Mouse (Mus musculus): ENCODE data around the gene Crlf1. TPM values are rescaled to one million over a fixed set of nuclear protein-coding genes. Genes with fewer than 3 reads are reported as not detected.

The Crlf1 gene
- total RNA-seq, 2 experiments from 2014 or later: 0.39 to 0.62 TPM

- peak in 1 of 2 experiments; percentile 28 for DNase-seq
- intact Hi-C loops (cut with DNase I): no loop called here
These were observed 47.6 kb downstream of the Crlf1 start for GRCm38 (mm10) chr8:70540507-70541071.

- DNase-seq: no peak
- intact Hi-C loops (cut with DNase I): no loop called here
These were observed 48.1 kb downstream of the Crlf1 start for GRCm38 (mm10) chr8:70541081-70541480.

GRCm38 (mm10) chr8:70544200-70544687 is 51.3 kb downstream of the Crlf1 start:
- intact Hi-C loops (cut with DNase I): no loop called here
- peak; percentile 38 to 51 for DNase-seq

- intact Hi-C loops (cut with DNase I): loop anchor here (5.0 kb wide), 1 partner anchor 41 kb away; no protein-coding TSS in a partner anchor
- no peak for DNase-seq
These were observed 53.5 kb downstream of the Crlf1 start for GRCm38 (mm10) chr8:70546412-70546811.

GRCm38 (mm10) chr8:70547762-70548161 is 54.8 kb downstream of the Crlf1 start:
- intact Hi-C loops (cut with DNase I): loop anchor here (5.0 kb wide), 1 partner anchor 40 kb away; no protein-coding TSS in a partner anchor
- no peak for DNase-seq

- intact Hi-C loops (cut with DNase I): loop anchor here (5.0 kb wide), 1 partner anchor 38 kb away; no protein-coding TSS in a partner anchor
These were observed 56.6 kb downstream of the Crlf1 start for GRCm38 (mm10) chr8:70549412-70550184.

GRCm38 (mm10) chr8:70551558-70552161 is 58.7 kb downstream of the Crlf1 start:
- DNase-seq: peak; percentile 31 to 54
- intact Hi-C loops (cut with DNase I): no loop called here

More at GRCm38 (mm10) chr8:70549412-70550184, 56.6 kb downstream of the Crlf1 start:
- DNase-seq: no peak

GRCm38 (mm10) chr8:70552836-70553235 is 59.9 kb downstream of the Crlf1 start:
- DNase-seq: no peak
- intact Hi-C loops (cut with DNase I): no loop called here

Other genes with a start within 250 kb of the Crlf1 start
- 10 to 100 TPM in 1 of 2 experiments, 1 to 10 TPM in 1; 8.5 to 10.5 TPM for gene Homer3, start 210.3 kb upstream of the Crlf1 start, total RNA-seq (2021)
- gene Ddx49, start 190.7 kb upstream of the Crlf1 start, total RNA-seq (2021): 10 to 100 TPM; 25.8 to 34.5 TPM
- 100 to 1,000 TPM; 157 TPM for gene Cope, start 190.6 kb upstream of the Crlf1 start, total RNA-seq (2021)
- under 1 TPM; 0.33 to 0.64 TPM for gene Cers1, start 177.4 kb upstream of the Crlf1 start, total RNA-seq (2021)
- gene Gdf1, start 163.3 kb upstream of the Crlf1 start, total RNA-seq (2021): not detected
- gene Upf1, start 139.9 kb upstream of the Crlf1 start, total RNA-seq (2021): 10 to 100 TPM; 45.4 to 46.0 TPM
- gene Comp, start 119.6 kb upstream of the Crlf1 start, total RNA-seq (2021): 1 to 10 TPM; 4.3 to 5.6 TPM
- gene Crtc1, start 53.6 kb upstream of the Crlf1 start, total RNA-seq (2021): 1 to 10 TPM; 8.2 to 9.8 TPM
- 1 to 10 TPM; 8.1 to 9.4 TPM for gene Klhl26, start 16.2 kb upstream of the Crlf1 start, total RNA-seq (2021)
- not detected for gene Tmem59l, start 5.8 kb upstream of the Crlf1 start, total RNA-seq (2021)
- 100 to 1,000 TPM; 109 to 113 TPM for gene Rex1bd, start 13.6 kb downstream of the Crlf1 start, total RNA-seq (2021)
- gene Uba52, start 17.6 kb downstream of the Crlf1 start, total RNA-seq (2021): 1,000 to 10,000 TPM; 1,469 to 1,509 TPM
- 100 to 1,000 TPM; 133 to 138 TPM for gene Fkbp8, start 34.6 kb downstream of the Crlf1 start, total RNA-seq (2021)
- gene Kxd1, start 34.8 kb downstream of the Crlf1 start, total RNA-seq (2021): 10 to 100 TPM; 88.4 to 91.4 TPM
- 10 to 100 TPM; 12.0 to 12.1 TPM for gene Ell, start 46.3 kb downstream of the Crlf1 start, total RNA-seq (2021)
- gene Isyna1, start 101.2 kb downstream of the Crlf1 start, total RNA-seq (2021): 10 to 100 TPM; 22.2 to 25.8 TPM
- 10 to 100 TPM; 28.9 to 35.0 TPM for gene Ssbp4, start 115.7 kb downstream of the Crlf1 start, total RNA-seq (2021)
- 1 to 10 TPM; 1.9 to 3.0 TPM for gene Lrrc25, start 123.0 kb downstream of the Crlf1 start, total RNA-seq (2021)
- 1 to 10 TPM in 1 of 2 experiments, under 1 TPM in 1; 0.22 to 1.6 TPM for gene Gdf15, start 139.3 kb downstream of the Crlf1 start, total RNA-seq (2021)
- gene Pgpep1, start 167.2 kb downstream of the Crlf1 start, total RNA-seq (2021): 10 to 100 TPM; 39.6 to 44.9 TPM
- gene Lsm4, start 180.1 kb downstream of the Crlf1 start, total RNA-seq (2021): 10 to 100 TPM; 64.0 to 66.8 TPM
- gene Jund, start 205.8 kb downstream of the Crlf1 start, total RNA-seq (2021): 100 to 1,000 TPM; 124 to 138 TPM
- gene Iqcn, start 210.3 kb downstream of the Crlf1 start, total RNA-seq (2021): under 1 TPM in 1 of 2 experiments, not detected in 1; 0.06 TPM
- not detected for gene Gm3336, start 225.4 kb downstream of the Crlf1 start, total RNA-seq (2021)
- 1 to 10 TPM; 2.0 to 3.7 TPM for gene Pde4c, start 230.6 kb downstream of the Crlf1 start, total RNA-seq (2021)

Measured in heart, postnatal 36 days (tissue).